Mouse (Mus musculus): ENCODE measurements at regions not wholly inside any gene's neighbourhood (a gene's known extent, or its start where the extent isn't known, plus 50 kb on each side); places are given as distances from the start of the nearest gene placed in this dataset.

DNA sequence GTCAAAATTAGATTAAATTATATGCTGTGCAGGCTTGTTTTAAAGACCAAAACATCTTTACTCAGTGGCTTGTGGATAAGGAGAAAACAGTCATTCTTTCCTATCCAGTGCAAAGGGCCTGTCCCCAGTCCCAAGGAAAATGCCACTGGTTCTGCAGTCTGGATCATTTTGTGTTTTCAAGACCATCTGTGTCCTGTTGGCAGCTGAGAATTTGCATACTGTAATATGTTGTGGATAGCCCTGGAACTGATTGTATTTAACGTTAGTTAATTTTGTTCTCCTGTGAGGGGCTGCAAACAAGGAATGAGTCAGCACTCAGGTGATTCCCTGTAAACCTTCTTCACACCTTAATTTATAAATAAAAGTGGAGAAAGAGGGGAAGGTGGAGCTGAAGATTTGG is 217.9 kb upstream of the B430305J03Rik start:
- peaks cover 4% of the 10 kb centered on the region; the same call in 1 of the 2 replicates for H3K4me1 ChIP-seq
- ATAC-seq (replicated peaks), result 0 out of 2 replicates have a peak, but pooled peaks have one; percentile 61
- H3K9ac ChIP-seq (replicated peaks), result no peak overlapping the region
- H3K27ac ChIP-seq (replicated peaks), result no peak overlapping the region
- H3K27me3 ChIP-seq, result no peaks in the 10 kb centered on the region
- H3K9me3 ChIP-seq, result no peaks in the 10 kb centered on the region
- no peak overlapping the region for H3K4me3 ChIP-seq
- WGBS, result 34% methylated on average over 1 of the region's 1 CpGs
- H3K36me3 ChIP-seq, result no peaks in the 10 kb centered on the region
- no peak overlapping the region for H3K4me2 ChIP-seq (replicated peaks)

DNA sequence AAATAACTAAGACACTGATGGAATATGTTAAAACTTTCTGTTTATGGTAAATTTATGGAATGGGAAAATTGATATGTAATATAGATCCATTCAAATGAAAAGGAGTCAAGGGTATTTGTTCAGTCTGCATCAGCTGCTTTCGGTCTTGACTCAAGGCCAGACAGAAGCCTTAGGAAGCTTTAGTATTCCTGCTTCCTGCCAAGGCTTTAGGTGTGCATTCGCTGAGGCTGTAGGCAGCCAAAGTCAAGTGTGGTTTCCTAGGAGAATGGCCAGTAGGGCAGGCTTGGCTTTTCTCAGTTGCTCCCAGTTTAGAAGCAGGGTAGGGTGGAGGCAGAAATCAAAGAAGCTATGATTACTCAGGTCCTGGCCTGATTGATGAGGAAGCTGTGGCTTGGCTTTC is 217.2 kb upstream of the B430305J03Rik start:
- Histone ChIP-seq H3K4me3 (no peak overlapping the region), H3K9ac (replicated peaks) (no peak overlapping the region), H3K27me3 (no peaks in the 10 kb centered on the region), H3K27ac (replicated peaks) (no peak overlapping the region), H3K4me1 (peaks cover 4% of the 10 kb centered on the region; the same call in 1 of the 2 replicates), H3K4me2 (replicated peaks) (no peak overlapping the region), H3K36me3 (no peaks in the 10 kb centered on the region), H3K9me3 (no peaks in the 10 kb centered on the region)
- no peak for ATAC-seq (replicated peaks)
- WGBS, result 73% methylated on average over 2 of the region's 2 CpGs

DNA sequence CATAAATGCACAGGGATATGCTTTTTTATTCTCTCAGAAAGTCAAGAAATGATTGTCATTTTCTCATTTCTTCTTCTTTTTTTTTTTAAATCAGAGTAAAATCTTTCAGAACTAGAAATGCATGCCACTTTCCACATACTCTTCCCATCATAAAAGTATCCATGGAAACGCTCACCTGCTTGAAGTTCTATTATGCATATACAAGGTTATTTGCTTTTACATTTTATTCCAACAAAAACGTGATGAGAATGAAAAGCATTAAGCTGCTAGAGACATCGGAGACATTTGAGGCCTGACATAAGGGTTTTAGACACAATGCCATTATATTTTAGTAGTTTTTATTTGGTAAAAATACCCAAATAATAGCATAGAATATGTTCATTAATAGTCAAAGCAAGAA is 214.5 kb upstream of the B430305J03Rik start:
- 70% methylated on average over 3 of the region's 3 CpGs for WGBS

DNA sequence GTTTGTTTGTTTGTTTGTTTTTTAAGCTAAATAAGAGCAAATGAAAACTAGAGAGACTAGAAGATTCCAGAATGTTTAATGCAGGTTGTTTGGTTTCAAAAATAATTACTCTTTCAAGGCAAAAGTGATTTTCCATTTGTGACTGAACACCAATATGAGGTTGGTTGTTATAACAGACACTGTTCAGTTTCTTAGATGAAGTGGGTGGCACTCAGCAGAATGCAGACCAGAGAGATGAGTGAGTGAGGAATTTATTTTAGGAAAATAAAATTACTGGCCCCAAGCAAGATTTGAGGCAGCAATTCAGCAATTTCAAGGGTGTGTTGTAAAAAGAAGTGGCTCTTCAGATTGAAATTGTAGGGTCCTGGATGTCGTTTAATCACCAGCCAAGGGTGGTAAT is 171.4 kb upstream of the B430305J03Rik start:
- H3K9ac ChIP-seq (replicated peaks), result no peak overlapping the region
- WGBS, result 63% methylated on average over 1 of the region's 1 CpGs
- no peaks in the 10 kb centered on the region for H3K36me3 ChIP-seq
- H3K4me1 ChIP-seq, result no peaks in the 10 kb centered on the region
- H3K9me3 ChIP-seq, result no peaks in the 10 kb centered on the region
- no peak for ATAC-seq (replicated peaks)
- no peak overlapping the region for H3K4me2 ChIP-seq (replicated peaks)
- H3K27me3 ChIP-seq, result no peaks in the 10 kb centered on the region
- H3K27ac ChIP-seq (replicated peaks), result no peak overlapping the region
- no peak overlapping the region for H3K4me3 ChIP-seq

More for the DNA sequence above, 214.5 kb upstream of the B430305J03Rik start:
- no peak overlapping the region for H3K4me3 ChIP-seq
- H3K27ac ChIP-seq (replicated peaks), result no peak overlapping the region
- H3K36me3 ChIP-seq, result no peaks in the 10 kb centered on the region
- peaks cover 4% of the 10 kb centered on the region; the same call in 1 of the 2 replicates for H3K4me1 ChIP-seq
- no peak for ATAC-seq (replicated peaks)
- no peaks in the 10 kb centered on the region for H3K27me3 ChIP-seq
- no peaks in the 10 kb centered on the region for H3K9me3 ChIP-seq
- no peak overlapping the region for H3K9ac ChIP-seq (replicated peaks)
- H3K4me2 ChIP-seq (replicated peaks), result no peak overlapping the region

DNA sequence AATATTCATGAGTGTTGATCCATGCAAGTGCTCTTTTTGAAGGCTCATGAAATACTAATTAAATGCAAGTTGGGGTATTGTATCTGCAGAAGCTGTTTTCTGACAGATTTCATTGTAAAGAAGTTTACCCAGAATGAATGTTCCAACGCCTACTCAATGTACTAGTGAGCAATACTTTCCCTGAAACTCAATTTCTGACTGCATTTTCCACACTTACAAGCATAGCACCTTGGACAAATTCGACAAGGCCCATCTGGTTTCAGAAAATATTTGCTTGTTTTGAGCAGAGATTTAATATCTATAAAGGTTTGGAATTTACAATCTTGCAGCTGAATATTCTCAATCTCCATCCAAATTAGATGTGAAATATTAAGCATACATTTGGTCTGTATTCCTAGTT is 170.0 kb upstream of the B430305J03Rik start:
- WGBS, result 34% methylated on average over 2 of the region's 2 CpGs
- Histone ChIP-seq H3K36me3 (no peaks in the 10 kb centered on the region), H3K27ac (replicated peaks) (no peak overlapping the region), H3K9ac (replicated peaks) (no peak overlapping the region), H3K4me1 (no peaks in the 10 kb centered on the region), H3K4me2 (replicated peaks) (no peak overlapping the region), H3K9me3 (no peaks in the 10 kb centered on the region), H3K27me3 (no peaks in the 10 kb centered on the region), H3K4me3 (no peak overlapping the region)
- no peak for ATAC-seq (replicated peaks)

DNA sequence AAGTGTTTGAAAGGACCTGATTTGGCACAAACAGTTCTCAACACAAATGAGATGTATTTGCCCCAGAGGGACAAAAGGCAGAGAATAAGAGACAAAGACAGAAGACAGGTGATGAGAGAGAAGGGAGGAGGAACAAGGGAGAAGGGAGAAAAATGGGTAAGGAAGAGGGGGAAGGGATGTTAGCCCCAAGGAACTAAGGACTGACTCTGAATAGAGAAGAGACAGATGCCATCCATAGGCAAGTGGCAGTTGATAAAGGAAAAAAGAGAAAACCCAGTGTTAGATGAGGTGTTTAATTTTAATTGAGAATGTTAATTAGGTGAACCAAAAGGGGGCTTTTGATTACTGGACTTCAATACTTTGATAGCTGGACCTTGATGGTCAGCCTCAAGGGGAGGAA is 137.4 kb upstream of the B430305J03Rik start:
- Histone ChIP-seq H3K4me1 (no peaks in the 10 kb centered on the region), H3K36me3 (no peaks in the 10 kb centered on the region), H3K4me3 (no peak overlapping the region), H3K27me3 (no peaks in the 10 kb centered on the region), H3K9me3 (no peaks in the 10 kb centered on the region), H3K9ac (replicated peaks) (no peak overlapping the region), H3K4me2 (replicated peaks) (no peak overlapping the region), H3K27ac (replicated peaks) (no peak overlapping the region)
- ATAC-seq (replicated peaks), result no peak

DNA sequence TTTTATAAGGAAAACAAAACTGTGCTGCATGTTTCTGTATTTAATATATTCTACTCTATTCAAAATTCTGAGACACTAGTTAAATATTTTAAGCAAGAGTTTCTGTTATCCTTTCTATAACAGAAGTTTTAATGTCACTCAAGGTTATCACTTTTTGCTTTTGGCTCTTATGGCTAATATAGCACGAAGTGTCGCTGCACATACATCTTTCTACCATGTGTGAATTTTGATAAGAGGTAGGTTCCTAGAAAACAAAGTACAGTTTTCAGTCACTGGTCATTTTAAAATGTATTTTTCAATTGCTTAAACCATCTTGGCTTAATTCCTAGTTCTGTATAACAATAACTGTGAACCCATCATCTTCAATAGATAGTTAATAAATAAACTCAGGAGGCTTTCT is 129.1 kb upstream of the B430305J03Rik start:
- H3K4me2 ChIP-seq (replicated peaks), result no peak overlapping the region
- H3K36me3 ChIP-seq, result no peaks in the 10 kb centered on the region
- 94% methylated on average over 2 of the region's 2 CpGs for WGBS
- no peaks in the 10 kb centered on the region for H3K9me3 ChIP-seq
- H3K27ac ChIP-seq (replicated peaks), result no peak overlapping the region
- no peaks in the 10 kb centered on the region for H3K27me3 ChIP-seq
- H3K9ac ChIP-seq (replicated peaks), result no peak overlapping the region
- no peak overlapping the region for H3K4me3 ChIP-seq
- ATAC-seq (replicated peaks), result no peak
- no peaks in the 10 kb centered on the region for H3K4me1 ChIP-seq

DNA sequence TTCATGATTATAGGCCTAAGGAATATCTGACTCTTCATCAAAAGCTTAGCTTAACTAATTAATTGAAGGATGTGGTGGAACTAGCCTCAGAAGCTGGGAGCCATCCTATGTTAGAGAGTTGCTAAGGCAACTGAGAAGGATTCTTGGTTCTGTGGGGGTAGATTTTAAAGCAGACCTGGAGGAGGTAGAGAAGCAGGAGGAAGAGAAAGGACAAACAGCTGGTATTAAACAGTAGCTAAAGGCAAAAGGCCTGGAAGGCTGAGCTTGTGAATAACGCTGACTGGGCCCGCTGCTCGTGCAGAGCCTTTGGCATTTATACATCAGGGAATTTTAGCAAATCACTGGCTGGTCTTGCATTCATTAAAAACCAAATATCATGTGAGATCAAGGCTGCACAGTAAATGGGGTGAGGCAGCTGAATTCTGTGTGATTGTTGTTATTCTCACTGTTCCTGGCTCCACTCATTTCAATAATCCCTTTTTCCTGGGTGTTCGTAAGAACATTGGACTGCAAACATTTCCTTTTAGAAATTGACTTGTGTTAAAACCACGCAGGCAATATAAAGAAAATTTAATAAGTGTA is 121.1 kb upstream of the B430305J03Rik start:
- WGBS, result 49% methylated on average over 5 of the region's 5 CpGs
- no peak overlapping the region for H3K9ac ChIP-seq (replicated peaks)
- H3K4me3 ChIP-seq, result no peak overlapping the region
- H3K36me3 ChIP-seq, result no peaks in the 10 kb centered on the region
- H3K4me2 ChIP-seq (replicated peaks), result no peak overlapping the region
- H3K4me1 ChIP-seq, result peaks cover 4% of the 10 kb centered on the region; the same call in 1 of the 2 replicates
- H3K9me3 ChIP-seq, result no peaks in the 10 kb centered on the region
- peak; percentile 38; the same call in 1 of the 2 replicates for ATAC-seq (replicated peaks)
- no peak overlapping the region; the same call in 1 of the 2 replicates for H3K27ac ChIP-seq (replicated peaks)
- no peaks in the 10 kb centered on the region for H3K27me3 ChIP-seq

DNA sequence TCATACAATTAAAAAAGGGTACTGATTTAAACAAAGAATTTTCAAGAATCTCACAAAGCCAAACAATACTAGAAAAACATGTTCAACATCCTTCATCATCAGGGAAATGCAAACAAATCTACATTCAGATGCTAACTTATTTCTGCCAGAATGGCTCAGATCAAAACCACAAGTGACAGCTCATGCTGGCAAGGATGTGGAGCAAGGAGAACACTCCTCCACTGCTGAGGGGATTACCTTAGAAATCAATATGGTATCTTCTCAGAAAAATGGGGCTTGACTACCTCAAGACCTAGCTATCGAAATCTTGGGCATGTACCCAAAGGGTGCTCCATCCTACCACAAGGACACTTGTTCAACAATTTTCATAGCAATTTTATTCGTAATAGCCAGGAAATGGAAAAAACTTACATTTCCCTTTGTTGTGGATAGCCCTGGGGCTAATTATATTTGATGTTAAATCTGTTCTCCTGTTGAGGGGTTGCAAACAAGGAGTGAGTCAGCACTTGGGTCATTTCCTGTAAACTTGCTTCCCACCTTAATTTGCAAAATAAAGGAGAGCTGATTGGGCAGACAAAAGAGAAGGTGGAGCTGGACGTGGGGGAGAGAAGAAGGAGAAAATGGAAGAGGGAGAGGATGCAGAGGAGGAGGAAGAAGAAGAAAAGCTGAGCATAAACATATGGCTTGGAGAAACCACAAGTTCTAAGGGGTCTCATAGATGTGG is 113.3 kb upstream of the B430305J03Rik start:
- Histone ChIP-seq H3K4me3 (no peak overlapping the region), H3K4me2 (replicated peaks) (no peak overlapping the region), H3K9ac (replicated peaks) (no peak overlapping the region), H3K4me1 (no peaks in the 10 kb centered on the region), H3K9me3 (no peaks in the 10 kb centered on the region), H3K27ac (replicated peaks) (no peak overlapping the region), H3K36me3 (no peaks in the 10 kb centered on the region), H3K27me3 (no peaks in the 10 kb centered on the region)
- no peak for ATAC-seq (replicated peaks)
- WGBS, result 61% methylated on average over 3 of the region's 3 CpGs

DNA sequence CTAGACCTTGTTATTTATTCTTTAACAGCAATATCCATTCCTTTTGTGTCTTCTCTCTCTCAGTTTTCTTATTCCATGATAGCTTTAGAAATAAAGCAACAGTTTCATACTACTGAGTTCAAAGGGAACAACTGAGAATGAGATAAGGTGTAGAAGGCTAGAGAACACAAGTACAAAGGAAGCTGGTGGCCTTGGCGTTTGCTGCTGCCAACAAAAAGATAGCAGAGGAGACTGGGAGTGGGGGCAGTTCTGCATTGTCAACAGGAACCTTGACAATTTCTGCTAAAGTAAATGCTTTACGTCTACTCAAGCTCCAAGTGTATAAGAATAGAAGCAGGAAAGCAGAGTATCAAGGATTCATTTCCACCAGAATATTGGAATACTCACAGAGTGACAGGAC is 109.3 kb upstream of the B430305J03Rik start:
- Histone ChIP-seq H3K36me3 (no peaks in the 10 kb centered on the region), H3K4me3 (no peak overlapping the region), H3K9ac (replicated peaks) (no peak overlapping the region), H3K27ac (replicated peaks) (no peak overlapping the region), H3K4me1 (no peaks in the 10 kb centered on the region), H3K9me3 (no peaks in the 10 kb centered on the region), H3K27me3 (no peaks in the 10 kb centered on the region), H3K4me2 (replicated peaks) (no peak overlapping the region)
- 57% methylated on average over 2 of the region's 2 CpGs for WGBS
- ATAC-seq (replicated peaks), result no peak

DNA sequence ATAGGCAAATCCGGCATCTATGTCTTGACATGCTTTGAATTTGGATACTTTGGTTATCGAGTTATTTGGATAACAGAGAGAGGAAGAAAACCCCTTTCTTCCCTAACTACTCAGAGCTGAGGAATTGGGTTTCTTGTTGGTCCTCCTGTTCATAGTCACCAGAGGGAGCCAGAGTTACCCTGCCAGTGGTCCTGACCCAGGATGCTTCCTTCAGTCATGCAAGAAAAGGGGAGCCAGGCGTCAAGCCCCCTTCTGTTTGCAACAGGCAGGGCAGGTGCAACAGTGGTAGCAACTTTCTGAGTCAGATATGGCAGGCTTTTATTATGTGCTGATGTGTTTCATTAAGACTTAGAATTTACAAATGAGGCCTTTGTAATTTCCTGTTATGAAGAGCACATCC is 101.4 kb upstream of the B430305J03Rik start:
- H3K4me1 ChIP-seq, result no peaks in the 10 kb centered on the region
- H3K9me3 ChIP-seq, result no peaks in the 10 kb centered on the region
- no peak overlapping the region for H3K9ac ChIP-seq (replicated peaks)
- no peak overlapping the region for H3K4me2 ChIP-seq (replicated peaks)
- peak; percentile 66; the same call in 1 of the 2 replicates for ATAC-seq (replicated peaks)
- H3K27me3 ChIP-seq, result no peaks in the 10 kb centered on the region
- H3K4me3 ChIP-seq, result no peak overlapping the region
- 35% methylated on average over 3 of the region's 3 CpGs for WGBS
- H3K27ac ChIP-seq (replicated peaks), result no peak overlapping the region
- no peaks in the 10 kb centered on the region for H3K36me3 ChIP-seq

DNA sequence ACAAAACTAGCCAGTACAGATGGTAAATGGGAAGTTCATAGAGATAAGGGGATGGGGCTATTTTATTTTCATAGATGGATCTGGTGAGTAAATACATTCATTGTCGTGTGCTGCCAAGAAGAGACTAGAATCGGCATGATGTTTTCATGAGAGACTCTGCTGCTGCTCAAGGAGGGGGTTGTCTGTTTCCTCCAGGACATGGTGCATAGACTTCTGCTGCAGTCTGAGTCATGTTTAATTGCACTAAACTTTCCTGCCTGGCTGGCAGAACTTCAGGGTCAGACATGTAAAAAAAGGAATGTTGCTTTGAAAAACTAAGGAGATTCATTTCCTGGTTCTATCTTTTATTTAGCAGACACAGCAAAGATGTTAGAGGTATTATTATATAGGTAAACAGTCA is 100.9 kb upstream of the B430305J03Rik start:
- no peak overlapping the region for H3K27ac ChIP-seq (replicated peaks)

DNA sequence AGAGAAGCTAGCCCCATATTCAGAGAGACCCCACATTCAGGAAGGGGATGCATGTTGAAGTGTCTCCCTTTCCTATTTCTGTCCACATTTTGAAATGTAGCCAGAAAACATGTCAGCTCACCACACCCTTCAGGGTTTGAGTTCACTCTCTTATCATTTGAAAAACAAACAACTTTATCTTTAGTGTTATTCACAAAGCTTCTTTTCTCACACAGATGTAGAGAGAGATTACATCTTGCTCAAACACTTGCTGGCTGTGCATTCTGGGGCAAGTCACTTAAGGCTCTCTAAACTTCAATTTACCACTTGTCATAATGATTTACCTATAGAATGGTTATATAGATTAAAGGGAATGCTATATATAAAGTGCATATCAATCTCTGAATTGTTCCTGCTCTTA is 94.3 kb upstream of the B430305J03Rik start:
- Histone ChIP-seq H3K4me3 (no peak overlapping the region), H3K4me2 (replicated peaks) (no peak overlapping the region), H3K27me3 (no peaks in the 10 kb centered on the region), H3K36me3 (no peaks in the 10 kb centered on the region), H3K27ac (replicated peaks) (no peak overlapping the region), H3K9ac (replicated peaks) (no peak overlapping the region), H3K9me3 (no peaks in the 10 kb centered on the region), H3K4me1 (no peaks in the 10 kb centered on the region)
- ATAC-seq (replicated peaks), result no peak

More for the DNA sequence above, 100.9 kb upstream of the B430305J03Rik start:
- ATAC-seq (replicated peaks), result no peak
- Histone ChIP-seq H3K27me3 (no peaks in the 10 kb centered on the region), H3K4me3 (no peak overlapping the region), H3K36me3 (no peaks in the 10 kb centered on the region), H3K4me1 (no peaks in the 10 kb centered on the region), H3K9ac (replicated peaks) (no peak overlapping the region), H3K4me2 (replicated peaks) (no peak overlapping the region), H3K9me3 (no peaks in the 10 kb centered on the region)
- WGBS, result 91% methylated on average over 2 of the region's 2 CpGs
